Mouse (Mus musculus) 416B (cell line): ENCODE measurements around the gene Bdp1.

Experiments
- DNase-seq: peaks from one replicate; pipeline ENCODE4 v3.0.0; 2011; ENCODE audit warnings: low read depth

The Bdp1 gene

DNA sequence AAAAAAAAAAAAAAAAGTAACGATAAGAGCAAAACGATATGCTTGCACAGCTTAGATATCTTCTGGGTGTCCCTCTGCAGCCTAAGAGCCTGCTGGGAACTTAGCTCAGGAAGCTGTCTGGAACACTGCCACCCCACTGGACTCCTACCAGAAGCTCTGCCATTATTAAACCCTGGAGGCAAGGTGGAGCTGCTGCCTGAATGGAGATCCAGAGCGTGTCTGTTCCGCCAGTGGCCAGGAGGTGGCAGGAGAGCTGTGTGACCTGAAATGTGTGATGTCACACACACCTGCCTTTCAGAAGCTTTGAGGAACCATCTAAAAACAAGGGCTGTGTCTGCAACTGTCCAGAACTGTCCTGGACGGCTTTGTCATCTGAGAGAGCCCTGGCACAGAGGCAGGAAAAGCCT, 102.1 kb downstream of the Bdp1 start:
- DNase-seq: peak; percentile 84

DNA sequence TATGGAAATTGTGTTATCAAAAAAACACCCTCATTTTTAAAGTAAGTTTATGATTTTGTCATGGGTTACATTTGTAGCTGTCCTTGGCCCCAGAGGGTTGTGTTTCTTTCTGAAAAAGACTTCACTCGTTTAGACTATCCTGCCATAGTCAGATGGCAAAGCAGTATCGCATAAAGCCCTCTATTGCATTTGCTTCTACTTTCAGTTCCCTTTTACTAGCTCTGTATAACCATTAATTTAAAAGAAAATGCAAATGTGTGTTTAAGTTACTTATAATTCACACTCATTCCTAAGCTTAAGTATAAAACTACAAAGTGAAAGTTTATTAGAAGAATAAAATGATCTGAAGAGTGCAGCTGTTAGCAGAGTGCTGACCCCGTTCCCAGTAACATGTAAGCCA, 104.8 kb downstream of the Bdp1 start:
- no peak for DNase-seq

- DNase-seq: peak; percentile 26
Measured at GRCm38 (mm10) chr13:99998099-99998498, 105.8 kb downstream of the Bdp1 start.

DNA sequence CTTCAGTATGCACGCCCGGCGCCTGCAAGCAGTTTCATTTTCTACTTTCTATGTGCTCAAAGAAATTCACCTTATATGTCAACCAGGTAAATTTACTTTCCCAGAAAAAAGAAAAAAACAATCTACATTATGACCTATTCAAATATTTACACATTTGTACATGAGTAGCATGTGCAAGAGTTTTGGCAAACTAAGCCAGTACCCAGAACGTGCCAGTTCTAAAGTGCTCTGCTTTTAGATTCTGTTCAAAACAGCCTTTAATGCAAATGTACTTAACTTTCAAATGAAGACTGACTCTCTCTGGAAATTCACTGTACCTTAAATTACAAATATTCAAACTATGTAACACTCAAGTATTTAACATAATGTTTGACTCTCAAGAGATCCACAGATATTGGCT, 114.3 kb downstream of the Bdp1 start:
- no peak for DNase-seq

- peak; percentile 35 for DNase-seq
Measured at GRCm38 (mm10) chr13:99983320-99983719, 120.5 kb downstream of the Bdp1 start.

- DNase-seq: no peak
Measured at GRCm38 (mm10) chr13:99979406-99979805, 124.5 kb downstream of the Bdp1 start.

GRCm38 (mm10) chr13:99970089-99970488, 133.8 kb downstream of the Bdp1 start:
- DNase-seq: no peak
